8 mouse cellular contexts compared by ENCODE assay signal in the genomic region with DNA sequence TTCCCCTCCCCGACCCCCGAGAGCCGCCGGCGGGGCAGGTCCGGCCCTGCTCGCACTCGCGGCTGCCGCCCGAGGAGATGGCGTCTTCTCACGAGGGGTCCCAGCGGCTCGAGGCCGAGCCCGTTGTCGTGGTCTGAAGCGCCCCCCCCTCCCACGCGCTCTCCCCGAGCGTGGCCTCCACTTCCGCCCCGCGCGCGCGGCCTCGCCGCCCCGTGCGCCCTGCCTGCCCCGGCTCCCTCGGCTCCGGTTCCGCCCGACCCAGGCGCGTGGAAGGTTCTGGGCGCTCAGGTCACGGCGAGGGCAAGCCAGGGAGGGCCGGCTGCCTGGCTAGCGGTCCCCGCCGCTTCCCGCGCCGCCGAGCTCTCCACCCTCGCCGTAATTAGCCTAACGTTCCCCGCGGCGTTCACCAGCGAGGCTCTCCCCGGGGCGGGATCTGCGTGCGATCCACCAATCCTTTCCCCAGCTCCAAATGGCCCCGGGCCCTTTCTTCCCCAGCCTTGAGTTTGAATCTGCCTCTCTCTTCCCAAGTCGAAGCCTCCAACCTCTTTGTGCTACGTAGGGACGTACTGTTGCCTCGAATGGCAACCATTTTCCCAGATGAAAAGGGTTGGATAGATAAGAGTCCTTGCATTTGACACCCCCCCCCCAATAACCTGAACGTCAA. TPM values are rescaled to one million over a fixed set of nuclear protein-coding genes. Genes with fewer than 3 reads are reported as not detected.
DNase-seq lines count a peak whose midpoint lies in the region; ATAC-seq lines count a peak whose summit lies in the region.

No protein-coding gene starts in this region.

- WGBS in hindbrain, embryonic 11.5 days: under 1% methylated on average over 40 of the region's 68 CpGs

- H3K9ac ChIP-seq in hindbrain, embryonic 11.5 days (ENCODE audit: low read depth, low read length): peak overlapping the region; percentile 100

- H3K9me3 ChIP-seq in hindbrain, embryonic 11.5 days (ENCODE audit: control insufficient read depth, low read length): no peaks in the 10 kb centered on the region

- peaks cover 11% of the 10 kb centered on the region; the same call in 1 of the 2 replicates for H3K4me1 ChIP-seq in hindbrain, embryonic 11.5 days (replicated peaks; ENCODE audit: control insufficient read depth, insufficient read depth, low read length)

- H3K27ac ChIP-seq in hindbrain, embryonic 11.5 days (ENCODE audit: low read depth, low read length): peak overlapping the region; percentile 100

- ATAC-seq in hindbrain, embryonic 11.5 days (ENCODE audit: low FRiP score): peak; percentile 69

- no peaks in the 10 kb centered on the region for H3K36me3 ChIP-seq in hindbrain, embryonic 11.5 days (ENCODE audit: control insufficient read depth, insufficient read depth, low read length)

- peak overlapping the region; percentile 98 for H3K4me3 ChIP-seq in hindbrain, embryonic 11.5 days (ENCODE audit: low read depth, low read length)

- peak; percentile 56 for DNase-seq in MN1 (ENCODE audit: low spot score)
- peak; percentile 74 for DNase-seq in cerebellum, adult 9-11 months
- peak; percentile 33 to 69 for DNase-seq in frontal cortex, adult 2 months (ENCODE audit: extremely low spot score in 1 of 2, low spot score in 1 of 2)
- DNase-seq in hindbrain, embryonic 11.5 days (ENCODE audit: low spot score): peak; percentile 81
- peak; percentile 49 to 67 for DNase-seq in layer of hippocampus, postnatal 25 days (ENCODE audit: extremely low spot score in 1 of 2, low spot score in 1 of 2)
- DNase-seq in lung, postnatal 36 days: peak; percentile 65
- DNase-seq in retina, postnatal 7 days (ENCODE audit: low read depth, low spot score): peak; percentile 36
- peak; percentile 42 to 74 for DNase-seq in urinary bladder, adult 18-20 months (ENCODE audit: low spot score in 2 of 2)

- peak overlapping the region; percentile 86 for H3K4me2 ChIP-seq in hindbrain, embryonic 11.5 days (replicated peaks; ENCODE audit: low read depth, low read length)

- no peaks in the 10 kb centered on the region for H3K27me3 ChIP-seq in hindbrain, embryonic 11.5 days (ENCODE audit: control insufficient read depth, insufficient read depth, low read length)

RNA-seq across cellular contexts. Expression of a gene that starts 0.6 kb away (rescaled TPM):
- 95.9 and 109 TPM in 2 replicates for polyA plus RNA-seq in frontal cortex, adult 2 months (2012; rRNA removed)
- 424 and 450 TPM in 2 replicates for polyA plus RNA-seq in hindbrain, embryonic 11.5 days (2014; fragmentation: Nextera tagmentation; extraction: Ambion mirVana)
- total RNA-seq in layer of hippocampus, postnatal 25 days (2021): 100 to 1,000 TPM; 100 to 138 TPM

RNA-seq across cellular contexts. Expression of a gene that starts 0.8 kb away (rescaled TPM):
- polyA plus RNA-seq in frontal cortex, adult 2 months (2012; rRNA removed): 45.3 and 49.9 TPM in 2 replicates
- polyA plus RNA-seq in hindbrain, embryonic 11.5 days (2014; fragmentation: Nextera tagmentation; extraction: Ambion mirVana): 28.9 and 29.1 TPM in 2 replicates
- 10 to 100 TPM; 59.0 to 59.1 TPM for total RNA-seq in layer of hippocampus, postnatal 25 days (2021)

RNA-seq across cellular contexts. Expression of a gene that starts 44.8 kb away (rescaled TPM):
- polyA plus RNA-seq in frontal cortex, adult 2 months (2012; rRNA removed): 2.7 and 3.9 TPM in 2 replicates
- polyA plus RNA-seq in hindbrain, embryonic 11.5 days (2014; fragmentation: Nextera tagmentation; extraction: Ambion mirVana): 3.1 and 5.0 TPM in 2 replicates
- 1 to 10 TPM; 1.0 to 1.9 TPM for total RNA-seq in layer of hippocampus, postnatal 25 days (2021)

RNA-seq across cellular contexts. Expression of a gene that starts 55.3 kb away (rescaled TPM):
- 1.6 and 2.0 TPM in 2 replicates for polyA plus RNA-seq in frontal cortex, adult 2 months (2012; rRNA removed)
- polyA plus RNA-seq in hindbrain, embryonic 11.5 days (2014; fragmentation: Nextera tagmentation; extraction: Ambion mirVana): 5.4 and 6.1 TPM in 2 replicates
- 1 to 10 TPM; 1.2 to 1.4 TPM for total RNA-seq in layer of hippocampus, postnatal 25 days (2021)

Comparison
In these comparisons a context has a peak if more than half of its experiments do, and no peak if none do; other contexts are left out.
1. Peak in every context shown above with its lines: DNase-seq, ATAC-seq, H3K4me3 ChIP-seq and H3K27ac ChIP-seq.